In the genomic region with DNA sequence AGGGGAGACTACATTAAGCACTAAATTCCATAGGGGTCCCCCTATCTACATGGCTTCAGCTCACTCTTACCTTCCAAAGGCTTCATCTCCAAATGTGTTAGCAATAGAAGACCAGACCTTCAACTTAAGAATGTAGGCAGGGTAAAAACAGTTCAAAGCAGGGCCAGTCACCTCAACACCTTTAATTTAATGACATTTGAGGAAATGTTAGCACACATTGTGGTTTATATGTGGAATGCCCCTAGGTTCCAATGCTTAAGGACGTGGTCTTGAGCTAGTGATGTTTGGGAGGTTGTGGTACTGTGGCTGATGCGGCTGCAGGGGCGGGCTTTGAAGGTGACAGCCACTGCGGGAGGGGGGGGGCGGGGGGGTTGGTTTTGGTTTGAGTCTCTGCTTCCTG, we compare ENCODE assay signal across 18 mouse cellular contexts.
"Had no signal": no experiment of that assay in that cellular context is flagged by ENCODE, and none has a peak within 500 bp of the region (broad histone marks: within the 10 kb centered on the region; RNA-seq: fewer than 3 reads in every experiment).

No protein-coding gene starts in this region.

- ATAC-seq: liver, postnatal 0 days; lung, postnatal 0 days had no signal

- DNase-seq: liver, postnatal 0 days; lung, adult 2 months; lung, postnatal 14 days; lung, postnatal 36 days; midbrain, embryonic 14.5 days; right cerebral cortex, postnatal 14 days; thymus, adult 2 months; thymus, postnatal 25 days; thymus, postnatal 4 days had no signal

- H3K27ac ChIP-seq: liver, embryonic 15.5 days; lung, embryonic 15.5 days; macrophage; midbrain, embryonic 12.5 days; neural tube, embryonic 12.5 days; stomach, embryonic 15.5 days; stomach, postnatal 0 days had no signal

- H3K27me3 ChIP-seq: neural tube, embryonic 12.5 days; stomach, embryonic 15.5 days had no signal

- H3K9me3 ChIP-seq: liver, embryonic 15.5 days; lung, embryonic 15.5 days; megakaryocyte, embryonic 14.5 days; midbrain, embryonic 12.5 days; neural tube, embryonic 12.5 days; stomach, embryonic 15.5 days had no signal

- H3K9ac ChIP-seq: liver, embryonic 15.5 days; liver, postnatal 0 days; lung, embryonic 15.5 days; midbrain, embryonic 12.5 days; neural tube, embryonic 12.5 days; stomach, embryonic 15.5 days had no signal

- H3K36me3 ChIP-seq: liver, embryonic 15.5 days; lung, embryonic 15.5 days; midbrain, embryonic 12.5 days; neural tube, embryonic 12.5 days; stomach, embryonic 15.5 days had no signal

- H3K4me1 ChIP-seq: liver, embryonic 15.5 days; lung, embryonic 15.5 days; megakaryocyte, embryonic 14.5 days had no signal

- H3K4me3 ChIP-seq: liver, embryonic 15.5 days; lung, embryonic 15.5 days; megakaryocyte, embryonic 14.5 days; midbrain, embryonic 12.5 days; neural tube, embryonic 12.5 days; stomach, embryonic 15.5 days had no signal

- H3K4me2 ChIP-seq: liver, embryonic 15.5 days; lung, embryonic 15.5 days; midbrain, embryonic 12.5 days; neural tube, embryonic 12.5 days; stomach, embryonic 15.5 days had no signal
